Mouse (Mus musculus) limb, embryonic 14.5 days (tissue): ENCODE measurements at regions not wholly inside any gene's neighbourhood (a gene's known extent, or its start where the extent isn't known, plus 50 kb on each side); places are given as distances from the start of the nearest gene placed in this dataset.

ENCODE experiments used
- ATAC-seq: fragments of 200-750 bp; cut with Nextera tagmentation; 2 replicates; pipeline ENCODE4 v1.8.0; 2017; ENCODE audit warnings: low read depth, moderate number of reproducible peaks, moderate TSS enrichment; ENCODE audit not compliant: low FRiP score
- DNase-seq: peaks from one replicate; pipeline ENCODE4 v3.0.0-alpha.2; 2015; ENCODE audit warnings: low spot score
- H3K27ac ChIP-seq: fragments of 300-500 bp; sonication (generic); replicated peaks from 2 replicates; pipeline ENCODE4 v1.5.1; 2014; ENCODE audit warnings: low read depth, mild to moderate bottlenecking, low read length, moderate library complexity, mixed read lengths
- H3K27me3 ChIP-seq: fragments of 300-500 bp; sonication (generic); 2 replicates; pipeline ENCODE4 v1.6.1; 2014; ENCODE audit warnings: low read length, mixed read lengths; ENCODE audit not compliant: control insufficient read depth, insufficient read depth
- H3K36me3 ChIP-seq: fragments of 300-500 bp; sonication (generic); 2 replicates; pipeline ENCODE4 v1.6.1; 2014; ENCODE audit warnings: mild to moderate bottlenecking, low read length, moderate library complexity, mixed read lengths; ENCODE audit not compliant: control insufficient read depth, insufficient read depth
- H3K4me1 ChIP-seq: fragments of 300-500 bp; sonication (generic); 2 replicates; pipeline ENCODE4 v1.6.1; 2014; ENCODE audit warnings: antibody characterized with exemption, low read length, mixed read lengths; ENCODE audit not compliant: control insufficient read depth, insufficient read depth
- H3K4me2 ChIP-seq: fragments of 300-500 bp; sonication (generic); replicated peaks from 2 replicates; pipeline ENCODE4 v1.6.1; 2014; ENCODE audit warnings: low read depth, mild to moderate bottlenecking, low read length, moderate library complexity; ENCODE audit not compliant: severe bottlenecking
- H3K4me3 ChIP-seq: fragments of 300-500 bp; sonication (generic); replicated peaks from 2 replicates; pipeline ENCODE4 v1.5.1; 2014; ENCODE audit warnings: low read length
- H3K9ac ChIP-seq: fragments of 300-500 bp; sonication (generic); 2 replicates; pipeline ENCODE4 v1.6.1; 2014; ENCODE audit warnings: mild to moderate bottlenecking, low read depth, low read length, moderate library complexity; ENCODE audit not compliant: severe bottlenecking
- H3K9me3 ChIP-seq: fragments of 300-500 bp; sonication (generic); 2 replicates; pipeline ENCODE4 v1.6.1; 2016; ENCODE audit warnings: low read length; ENCODE audit not compliant: control insufficient read depth
- POLR2A ChIP-seq: fragments of 200-500 bp; IDR thresholded peaks from 2 replicates; pipeline ENCODE4 v1.8.0; 2012; ENCODE audit warnings: inconsistent platforms, mild to moderate bottlenecking, moderate library complexity, borderline replicate concordance; ENCODE audit not compliant: insufficient read depth, insufficient read length; ENCODE audit errors: extremely low read depth
- WGBS: fragments of 180-500 bp; shearing (Covaris S2); extraction: QIAGEN DNeasy Blood & Tissue Kit; methylation state at CpG from one replicate; pipeline ENCODE4 v1.1.7; 2014; 5-methylcytosine and 5-hydroxymethylcytosine counted together

DNA sequence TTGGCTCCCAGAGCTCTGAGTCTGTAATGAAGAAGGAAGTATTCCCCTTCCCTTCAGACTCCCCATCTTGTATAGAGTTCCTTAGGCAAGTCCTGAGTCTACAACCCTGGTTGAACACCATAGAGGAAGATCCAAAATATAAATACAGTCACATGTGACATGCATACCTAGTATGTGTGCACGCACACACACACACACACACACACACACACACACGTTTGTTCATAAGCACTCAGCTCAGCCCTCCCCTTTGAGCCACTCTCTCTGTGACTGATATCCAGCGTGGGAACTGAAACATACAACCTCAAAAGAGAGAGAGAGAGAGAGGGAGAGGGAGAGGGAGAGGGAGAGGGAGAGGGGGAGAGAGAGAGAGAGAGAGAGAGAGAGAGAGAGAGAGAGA is 110.8 kb upstream of the Ppp1r26 start:
- 55% methylated on average over 3 of the region's 3 CpGs for WGBS
- no peaks in the 10 kb centered on the region for H3K36me3 ChIP-seq
- TF ChIP-seq POLR2A, result no peak
- no peaks in the 10 kb centered on the region for H3K9me3 ChIP-seq
- DNase-seq (no peak), ATAC-seq (no peak)
- no peak overlapping the region for H3K27ac ChIP-seq
- H3K27me3 ChIP-seq, result no peaks in the 10 kb centered on the region
- no peak overlapping the region for H3K4me3 ChIP-seq
- no peak overlapping the region for H3K9ac ChIP-seq
- H3K4me2 ChIP-seq, result no peak overlapping the region
- no peaks in the 10 kb centered on the region for H3K4me1 ChIP-seq

DNA sequence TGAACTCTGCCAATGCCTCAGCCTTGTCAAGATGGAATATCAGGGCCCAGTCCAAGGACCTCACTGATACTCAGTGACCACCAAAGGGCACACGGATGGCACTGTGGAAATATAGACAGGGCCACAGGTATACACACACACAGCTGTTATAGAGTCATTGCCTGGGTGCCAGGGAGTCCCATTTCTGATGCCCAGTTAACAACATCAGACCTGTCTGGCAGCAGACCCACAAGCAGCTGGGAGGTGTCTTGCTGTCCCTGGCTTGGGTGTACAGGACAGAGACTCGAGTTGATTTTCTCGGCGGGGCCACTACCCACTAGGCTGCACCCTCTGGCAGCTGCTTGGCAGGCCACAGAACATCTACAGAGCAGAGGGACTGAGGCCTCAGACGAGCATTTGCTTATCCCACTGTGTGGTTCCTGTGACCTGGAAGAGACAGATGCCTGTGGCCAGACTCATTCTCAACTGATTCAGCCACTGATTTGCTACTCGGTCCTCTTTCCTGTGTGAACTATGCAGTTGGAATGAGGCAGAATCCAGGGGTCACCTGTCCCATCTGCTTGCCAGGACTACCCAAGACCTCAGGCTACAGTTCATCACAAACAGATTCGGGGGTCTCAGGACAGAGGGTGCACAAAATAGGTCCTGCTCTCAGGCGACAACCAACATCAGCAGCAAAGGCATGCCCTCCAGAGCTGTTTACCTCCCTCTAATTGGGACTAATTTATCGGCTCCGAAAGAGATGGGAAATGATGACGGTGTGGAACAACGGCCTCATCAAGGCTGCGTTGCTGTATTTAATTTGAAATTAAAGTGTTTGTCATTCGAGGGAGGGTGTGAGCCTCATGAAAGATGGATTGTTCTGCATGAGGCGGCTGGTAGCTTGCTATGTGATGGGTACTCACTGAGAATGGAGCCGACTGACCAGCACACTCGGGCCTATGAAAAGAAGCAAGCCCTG is 110.0 kb upstream of the Ppp1r26 start:
- Histone ChIP-seq H3K27ac (no peak overlapping the region), H3K36me3 (no peaks in the 10 kb centered on the region), H3K27me3 (no peaks in the 10 kb centered on the region), H3K4me3 (no peak overlapping the region), H3K9me3 (no peaks in the 10 kb centered on the region), H3K4me1 (no peaks in the 10 kb centered on the region), H3K9ac (no peak overlapping the region), H3K4me2 (no peak overlapping the region)
- DNase-seq, result no peak
- WGBS, result 58% methylated on average over 17 of the region's 17 CpGs
- ATAC-seq, result no peak
- TF ChIP-seq POLR2A, result no peak

DNA sequence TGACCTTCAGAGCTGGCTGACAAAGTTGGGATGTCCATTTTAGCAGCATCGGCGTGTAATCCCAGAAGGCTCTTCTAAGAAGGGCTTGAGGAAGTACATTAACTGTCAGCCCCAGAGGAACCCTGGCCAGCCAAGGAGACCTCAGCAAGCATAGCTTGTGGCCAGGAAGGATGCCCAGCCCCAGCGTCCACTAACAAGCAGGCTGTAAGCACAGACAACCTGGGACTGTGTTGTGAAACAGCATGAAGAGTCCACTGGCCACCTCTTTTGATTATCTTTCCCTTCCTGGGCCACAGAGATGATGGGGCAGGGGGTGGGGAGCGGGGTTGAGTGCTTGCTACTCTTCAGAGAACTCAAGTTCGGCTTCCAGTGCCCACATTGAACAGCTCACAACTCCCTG is 109.0 kb upstream of the Ppp1r26 start:
- 78% methylated on average over 5 of the region's 5 CpGs for WGBS
- H3K4me3 ChIP-seq, result no peak overlapping the region
- TF ChIP-seq POLR2A, result no peak
- no peaks in the 10 kb centered on the region for H3K9me3 ChIP-seq
- no peak for DNase-seq
- no peak overlapping the region for H3K4me2 ChIP-seq
- no peak overlapping the region for H3K27ac ChIP-seq
- H3K36me3 ChIP-seq, result no peaks in the 10 kb centered on the region
- H3K9ac ChIP-seq, result no peak overlapping the region
- no peaks in the 10 kb centered on the region for H3K4me1 ChIP-seq
- ATAC-seq, result no peak
- H3K27me3 ChIP-seq, result no peaks in the 10 kb centered on the region

DNA sequence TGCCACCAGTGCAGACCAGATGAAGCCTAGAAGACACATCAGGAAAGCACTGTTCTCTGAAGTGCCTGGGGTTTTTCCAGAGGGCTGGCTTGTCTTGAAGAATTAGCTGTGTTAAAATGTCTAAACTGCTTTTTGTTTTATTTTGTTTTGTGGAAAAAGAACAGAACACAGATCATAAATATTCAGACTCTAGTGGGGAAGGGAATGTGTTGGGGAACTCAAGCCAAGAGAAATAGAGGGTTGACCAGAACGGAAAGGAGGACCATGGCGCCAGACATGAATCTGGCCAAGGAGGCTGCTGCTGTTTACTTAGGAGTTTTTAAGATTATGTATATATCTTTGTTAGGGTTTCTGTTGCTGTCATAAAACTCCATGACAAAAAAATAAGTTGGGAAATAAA is 105.3 kb upstream of the Ppp1r26 start:
- WGBS, result 79% methylated on average over 2 of the region's 2 CpGs
- no peak for ATAC-seq

DNA sequence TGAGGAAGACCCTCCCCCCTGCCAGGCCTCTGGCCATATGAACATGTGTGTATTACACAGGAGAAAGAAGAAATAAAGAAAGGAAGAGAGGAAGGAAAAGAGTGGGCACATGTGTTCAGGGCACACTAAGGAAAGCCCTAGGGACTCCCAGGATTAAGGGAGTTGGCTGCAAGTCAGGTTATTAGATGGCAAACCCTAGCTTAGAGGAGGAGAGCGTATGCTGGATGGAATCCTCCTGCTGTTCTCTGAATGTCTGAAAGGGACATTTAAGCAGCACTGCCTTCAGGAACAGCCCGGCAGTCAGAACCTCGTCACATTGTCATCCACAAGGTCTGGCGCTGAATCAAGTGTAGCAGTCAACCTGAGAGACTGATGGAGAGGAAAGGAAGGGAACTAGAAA is 98.1 kb upstream of the Ppp1r26 start:
- no peaks in the 10 kb centered on the region for H3K36me3 ChIP-seq
- H3K9ac ChIP-seq, result no peak overlapping the region
- no peak for ATAC-seq
- no peak overlapping the region for H3K27ac ChIP-seq
- TF ChIP-seq POLR2A, result no peak
- WGBS, result 69% methylated on average over 4 of the region's 4 CpGs
- H3K4me1 ChIP-seq, result no peaks in the 10 kb centered on the region
- H3K4me2 ChIP-seq, result no peak overlapping the region
- DNase-seq, result no peak
- no peak overlapping the region for H3K4me3 ChIP-seq
- no peaks in the 10 kb centered on the region for H3K27me3 ChIP-seq
- no peaks in the 10 kb centered on the region for H3K9me3 ChIP-seq

More for the DNA sequence above, 105.3 kb upstream of the Ppp1r26 start:
- Histone ChIP-seq H3K27me3 (no peaks in the 10 kb centered on the region), H3K36me3 (no peaks in the 10 kb centered on the region), H3K9ac (no peak overlapping the region), H3K4me2 (no peak overlapping the region), H3K27ac (no peak overlapping the region), H3K9me3 (no peaks in the 10 kb centered on the region), H3K4me3 (no peak overlapping the region), H3K4me1 (no peaks in the 10 kb centered on the region)
- TF ChIP-seq POLR2A, result no peak
- no peak for DNase-seq
